Mouse (Mus musculus): ENCODE data around the gene Slc6a17. TPM values are rescaled to one million over a fixed set of nuclear protein-coding genes. Genes with fewer than 3 reads are reported as not detected.
A peak's percentile ranks its signal among the peaks of the same experiment; 100 is the strongest.

Gene Slc6a17
- total RNA-seq, 2 experiments from 2014 or later, result 0.28 to 0.81 TPM

DNA sequence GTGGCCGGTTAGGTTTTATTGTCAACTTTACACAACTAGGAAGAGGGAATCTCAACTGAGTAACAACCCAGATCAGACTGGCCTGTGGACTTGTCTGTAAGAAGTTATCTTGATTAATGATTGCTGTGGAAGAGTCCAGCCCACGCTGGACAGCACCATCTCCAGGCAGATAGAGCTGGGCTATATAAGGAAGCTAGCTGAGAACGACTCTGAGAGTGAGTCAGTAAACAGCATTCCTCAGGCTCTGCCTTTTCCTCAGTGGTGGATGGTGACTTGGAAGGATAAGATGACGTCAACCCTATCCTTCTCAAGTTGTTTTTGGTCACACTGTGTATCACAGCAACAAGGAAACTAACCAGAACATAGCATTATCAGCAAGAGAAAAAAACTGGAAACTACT, 29.2 kb downstream of the Slc6a17 start:
- Histone ChIP-seq H3K4me3 (no peak overlapping the region), H3K27ac (no peak overlapping the region)
- DNase-seq, result no peak
- no peak for TF ChIP-seq CTCF (IDR thresholded peaks at IDR 0.05)
- intact Hi-C loops (cut with DNase I), result no loop called here

DNA sequence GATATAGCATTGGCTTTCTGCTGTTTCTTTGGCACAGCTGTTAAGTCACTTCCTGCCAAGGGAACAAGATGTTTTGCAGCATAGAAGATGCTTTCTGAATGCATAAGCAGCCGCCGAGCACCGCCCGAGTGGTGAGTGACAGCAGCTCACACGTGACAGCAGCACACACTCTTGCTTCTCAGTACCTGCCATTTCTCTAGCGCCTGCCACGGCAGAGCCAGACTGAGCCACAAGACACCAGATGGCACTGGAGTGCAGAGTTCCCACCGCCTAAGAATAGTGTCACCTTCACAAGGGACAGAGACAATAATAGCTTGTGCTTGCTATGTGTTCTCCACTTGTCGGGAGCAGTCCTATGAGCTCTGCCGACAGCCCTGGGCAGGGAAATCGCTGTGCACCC, 34.5 kb downstream of the Slc6a17 start:
- DNase-seq, result peak; percentile 61
- intact Hi-C loops (cut with DNase I), result loop anchor here (5.0 kb wide), 1 partner anchor 94 kb away; no protein-coding TSS in a partner anchor
- no peak overlapping the region for H3K4me3 ChIP-seq
- H3K27ac ChIP-seq, result peak overlapping the region; percentile 67; the same call in 1 of the 2 replicates
- TF ChIP-seq CTCF (IDR thresholded peaks at IDR 0.05), result peak; percentile 56

DNA sequence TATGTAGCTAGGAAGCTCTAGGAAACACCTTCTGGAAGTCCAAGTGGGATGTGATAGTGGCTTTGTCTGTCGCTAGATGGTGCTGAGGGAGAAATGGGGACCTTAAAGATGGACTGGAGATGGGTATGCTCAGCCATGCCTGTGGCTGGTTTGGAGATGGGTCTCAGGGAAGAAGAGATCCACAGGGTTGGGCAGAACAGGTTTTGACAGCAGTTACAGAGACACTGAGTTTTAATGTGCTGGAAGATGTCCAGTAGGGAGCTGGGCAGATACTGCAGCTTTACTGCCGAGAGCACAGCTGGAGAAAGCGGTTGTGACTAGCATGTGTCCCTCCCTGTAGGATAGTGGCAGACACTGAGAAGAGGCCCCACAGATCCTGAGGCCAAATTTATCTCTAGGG, 37.2 kb downstream of the Slc6a17 start:
- intact Hi-C loops (cut with DNase I), result loop anchor here (5.0 kb wide), 1 partner anchor 97 kb away; no protein-coding TSS in a partner anchor
- no peak overlapping the region for H3K27ac ChIP-seq
- H3K4me3 ChIP-seq, result no peak overlapping the region
- DNase-seq, result no peak
- TF ChIP-seq CTCF (IDR thresholded peaks at IDR 0.05), result no peak

DNA sequence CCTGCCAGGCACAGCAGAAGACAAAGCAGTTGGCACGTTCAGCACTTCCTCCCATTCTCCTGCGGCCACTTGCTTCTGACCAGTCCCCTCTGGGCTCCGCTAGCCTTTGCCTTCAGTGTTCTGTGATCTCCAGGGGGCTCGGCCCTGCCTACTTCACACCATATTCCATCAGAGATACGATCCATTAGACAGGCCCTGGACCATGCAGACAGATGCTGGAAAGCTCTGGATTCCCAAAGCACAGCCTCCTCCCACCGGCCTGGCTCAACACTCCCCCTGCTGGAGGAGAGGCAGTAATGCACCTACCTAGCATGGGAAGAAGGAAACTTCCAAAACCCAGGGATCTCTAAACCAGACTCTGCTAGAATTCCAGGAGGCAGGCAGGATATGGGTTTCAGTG, 45.6 kb downstream of the Slc6a17 start:
- Histone ChIP-seq H3K27ac (no peak overlapping the region), H3K4me3 (no peak overlapping the region)
- peak; percentile 52 for DNase-seq
- peak; percentile 100; the same call in 1 of the 2 replicates for TF ChIP-seq CTCF (IDR thresholded peaks at IDR 0.05)
- intact Hi-C loops (cut with DNase I), result no loop called here

DNA sequence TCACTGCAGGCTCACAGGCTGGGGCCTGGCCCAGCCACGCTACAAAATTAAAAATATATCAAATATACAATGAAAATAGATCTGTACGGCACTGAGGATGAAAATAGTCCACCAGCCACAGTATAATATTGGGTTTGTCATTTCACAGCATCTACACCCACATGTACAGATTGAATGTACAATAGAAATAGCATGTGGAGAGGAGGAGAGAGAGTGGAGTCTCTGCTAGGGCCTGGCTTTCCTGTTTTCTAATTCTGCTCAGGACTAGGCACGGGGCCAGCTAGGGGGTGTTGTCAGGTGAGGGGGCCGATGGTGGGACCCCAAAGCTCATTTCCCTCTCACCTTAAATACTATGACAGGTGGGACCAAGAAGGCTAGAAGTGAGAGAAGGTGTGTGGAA, 48.8 kb downstream of the Slc6a17 start:
- H3K4me3 ChIP-seq, result no peak overlapping the region
- intact Hi-C loops (cut with DNase I), result loop anchor here (10.0 kb wide), 1 partner anchor 374 kb away; no protein-coding TSS in a partner anchor
- TF ChIP-seq CTCF (IDR thresholded peaks at IDR 0.05), result no peak
- DNase-seq, result no peak
- no peak overlapping the region for H3K27ac ChIP-seq

DNA sequence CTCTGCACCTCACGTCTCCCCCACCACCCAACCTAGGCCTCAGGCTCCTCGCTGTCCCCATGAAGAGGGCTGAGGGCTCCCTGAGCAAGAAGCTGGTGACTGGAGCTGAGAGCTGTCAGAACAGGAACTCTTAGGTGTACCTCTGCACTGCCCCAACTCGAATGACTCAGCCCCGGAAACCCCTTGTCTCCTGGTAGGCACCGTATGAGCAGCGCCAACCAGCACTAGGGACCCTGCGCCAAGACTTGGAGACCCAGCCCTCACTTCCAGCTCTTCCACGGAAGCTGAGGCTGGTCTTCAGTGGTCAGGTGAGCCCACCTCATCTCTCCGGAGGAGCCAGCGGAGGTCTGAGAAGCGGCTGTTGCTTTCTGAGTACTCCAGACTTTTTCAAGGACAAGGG, 49.7 kb downstream of the Slc6a17 start:
- no peak for TF ChIP-seq CTCF (IDR thresholded peaks at IDR 0.05)
- no peak for DNase-seq
- intact Hi-C loops (cut with DNase I), result loop anchor here (10.0 kb wide), 1 partner anchor 373 kb away; no protein-coding TSS in a partner anchor
- Histone ChIP-seq H3K27ac (no peak overlapping the region), H3K4me3 (no peak overlapping the region)

DNA sequence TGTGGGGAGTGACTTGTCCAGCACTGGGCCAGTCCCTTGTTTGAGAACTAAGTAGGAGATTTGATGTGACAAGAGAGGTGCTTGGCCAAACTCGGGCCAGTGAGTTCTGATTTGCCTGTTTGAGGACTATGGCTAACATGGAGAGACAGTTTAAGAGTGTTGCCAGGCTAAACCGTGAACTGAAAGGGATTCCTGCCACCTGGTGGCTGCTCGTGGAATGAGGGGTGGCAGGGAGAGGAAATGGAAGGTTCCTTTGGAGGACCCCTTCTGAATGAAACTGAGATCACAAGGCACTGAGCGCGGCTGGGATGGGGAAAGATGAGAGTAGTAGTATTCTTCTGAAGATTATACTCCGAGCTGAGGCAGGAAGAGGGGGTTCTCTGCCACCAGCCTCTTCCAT, 51.2 kb downstream of the Slc6a17 start:
- H3K4me3 ChIP-seq, result no peak overlapping the region
- peak; percentile 95 for TF ChIP-seq CTCF (IDR thresholded peaks at IDR 0.05)
- no peak overlapping the region for H3K27ac ChIP-seq
- DNase-seq, result peak; percentile 75
- intact Hi-C loops (cut with DNase I), result loop anchor here (2.0 to 10.0 kb wide), 3 partner anchors 192 to 372 kb away; no protein-coding TSS in a partner anchor

DNA sequence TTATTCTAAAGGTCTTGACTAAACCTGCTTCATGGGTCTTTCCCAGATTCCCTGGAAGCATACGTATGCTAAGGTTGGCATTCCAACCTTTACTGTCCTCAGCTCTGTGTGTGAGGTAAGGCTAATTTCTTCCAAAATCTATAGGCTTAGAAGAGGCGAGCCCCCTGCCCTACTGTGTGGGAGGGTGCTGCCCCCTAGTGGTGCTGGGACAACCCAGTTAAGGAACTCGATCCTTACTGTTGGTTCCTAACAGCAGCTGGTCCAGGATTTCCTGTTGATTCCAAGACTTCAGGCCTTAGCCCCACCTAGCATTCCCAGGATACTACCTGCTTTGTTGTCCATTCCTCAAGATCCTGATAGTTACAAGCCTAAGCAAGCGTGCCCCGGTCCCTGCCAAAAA, 55.7 kb downstream of the Slc6a17 start:
- intact Hi-C loops (cut with DNase I), result loop anchor here (1.0 to 10.0 kb wide), 2 partner anchors 105 to 367 kb away; no protein-coding TSS in a partner anchor
- H3K27ac ChIP-seq, result no peak overlapping the region
- no peak overlapping the region for H3K4me3 ChIP-seq
- peak; percentile 96 for TF ChIP-seq CTCF (IDR thresholded peaks at IDR 0.05)
- peak; percentile 86 for DNase-seq

DNA sequence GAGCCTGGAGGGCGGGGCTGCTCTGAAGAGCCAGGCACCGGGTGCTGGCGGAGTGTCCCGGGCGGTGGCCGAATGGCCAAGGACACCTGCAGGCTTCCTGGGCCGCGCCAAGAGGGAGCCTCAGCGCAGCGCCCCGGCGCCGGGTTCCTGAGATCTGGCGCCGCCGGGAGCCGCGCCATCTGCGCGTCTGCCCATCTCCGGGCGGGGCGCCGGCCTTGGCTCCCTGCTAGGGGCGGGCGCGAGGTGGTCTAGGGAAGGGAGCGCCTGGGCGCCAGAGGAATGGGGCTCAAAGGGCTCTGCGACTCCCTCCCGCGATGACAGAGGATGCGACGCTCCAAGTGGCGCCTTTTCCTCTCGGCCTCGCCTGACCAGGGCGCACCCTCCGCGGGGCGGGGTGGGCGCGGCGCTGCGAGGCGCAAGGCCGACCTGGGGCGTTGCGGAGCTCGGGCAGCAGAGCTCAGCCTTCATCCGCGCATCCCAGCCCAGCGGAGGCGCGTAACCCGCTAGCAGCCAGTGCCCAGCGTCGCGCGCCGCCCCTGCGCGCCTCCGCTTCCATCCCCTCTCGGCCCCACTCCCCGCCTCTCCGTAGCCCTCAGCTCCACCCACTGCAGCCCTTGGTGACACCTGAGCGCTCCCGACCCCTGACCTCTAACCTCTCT, 57.9 kb downstream of the Slc6a17 start:
- no peak for TF ChIP-seq CTCF (IDR thresholded peaks at IDR 0.05)
- Histone ChIP-seq H3K4me3 (peak overlapping the region; percentile 69), H3K27ac (peak overlapping the region; percentile 90)
- intact Hi-C loops (cut with DNase I), result loop anchor here (2.0 to 10.0 kb wide), 2 partner anchors 59 to 365 kb away; no protein-coding TSS in a partner anchor
- peak; percentile 78 for DNase-seq

DNA sequence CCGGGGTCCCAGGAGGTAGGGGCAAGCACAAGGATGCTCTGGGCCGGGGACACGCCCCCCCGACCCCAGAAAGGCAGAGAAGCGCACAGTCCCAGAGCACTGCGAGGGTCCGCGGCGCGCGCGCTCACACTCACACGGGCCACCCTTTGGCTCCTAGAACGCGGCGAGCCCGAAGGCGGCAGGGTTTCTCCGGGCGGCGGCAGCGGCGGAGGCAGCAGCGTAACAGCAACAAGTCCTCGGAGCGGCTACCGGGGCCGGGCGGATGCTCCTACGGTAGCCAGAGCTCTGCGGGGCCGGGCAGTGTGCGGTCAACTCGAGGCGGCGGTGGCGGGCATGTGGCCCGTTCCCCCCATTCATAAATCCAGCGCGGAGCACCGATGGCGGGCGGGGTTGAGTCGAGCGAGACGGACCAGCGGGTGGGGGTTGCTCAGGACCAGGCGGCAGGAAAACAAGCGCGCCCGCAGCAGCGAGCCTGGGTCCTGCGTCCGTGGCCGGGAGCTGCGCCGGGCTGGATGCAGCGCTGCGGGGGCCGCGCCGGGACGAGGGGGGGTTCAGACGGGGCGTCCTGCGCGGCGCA, 58.5 kb downstream of the Slc6a17 start, which contains the start of gene Kcnc4:
Gene Kcnc4, minus strand, starts transcription at position 357 of the 577 bp plus-strand sequence.
- no peak for TF ChIP-seq CTCF (IDR thresholded peaks at IDR 0.05)
- Histone ChIP-seq H3K27ac (peak within 1 kb of the TSS; percentile 90), H3K4me3 (peak within 1 kb of the TSS; percentile 69)
- DNase-seq, result peak; percentile 63
- intact Hi-C loops (cut with DNase I), result no loop called here

DNA sequence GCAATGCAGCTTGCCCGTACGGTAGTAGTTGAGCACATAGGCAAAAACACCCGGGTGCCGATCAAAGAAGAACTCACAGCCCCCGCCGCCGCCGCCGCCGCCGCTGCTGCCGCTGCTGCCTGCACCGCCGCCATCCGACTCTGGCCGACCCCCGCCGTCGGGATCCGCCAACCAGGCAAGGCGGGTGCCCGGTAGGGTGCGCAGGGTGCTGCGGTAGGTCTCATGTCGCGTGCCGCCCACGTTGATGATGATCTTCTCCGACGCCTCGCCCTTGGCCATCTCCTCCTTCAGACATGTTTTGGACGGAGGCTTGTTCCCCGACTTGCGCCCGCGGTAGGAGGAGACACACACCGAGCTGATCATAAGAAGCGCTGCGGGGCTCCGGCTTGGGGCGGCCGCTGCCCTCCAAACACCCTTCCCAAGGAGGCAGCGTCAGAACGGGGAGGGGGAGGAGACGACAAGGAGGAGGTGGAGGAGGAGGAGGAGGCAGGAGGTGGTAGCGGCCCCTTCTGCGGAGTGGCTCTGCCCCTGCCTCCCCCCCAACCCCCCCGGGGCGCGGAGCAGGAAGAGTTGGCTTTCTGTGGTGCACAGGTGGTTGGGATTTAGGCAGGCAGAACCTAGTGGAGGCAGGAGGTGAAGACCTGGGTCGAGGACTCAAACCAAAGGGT, 59.2 kb downstream of the Slc6a17 start:
- peak; percentile 67 for DNase-seq
- intact Hi-C loops (cut with DNase I), result no loop called here
- Histone ChIP-seq H3K27ac (peak overlapping the region; percentile 90), H3K4me3 (peak overlapping the region; percentile 69)
- TF ChIP-seq CTCF (IDR thresholded peaks at IDR 0.05), result peak; percentile 6; the same call in 1 of the 2 replicates

DNA sequence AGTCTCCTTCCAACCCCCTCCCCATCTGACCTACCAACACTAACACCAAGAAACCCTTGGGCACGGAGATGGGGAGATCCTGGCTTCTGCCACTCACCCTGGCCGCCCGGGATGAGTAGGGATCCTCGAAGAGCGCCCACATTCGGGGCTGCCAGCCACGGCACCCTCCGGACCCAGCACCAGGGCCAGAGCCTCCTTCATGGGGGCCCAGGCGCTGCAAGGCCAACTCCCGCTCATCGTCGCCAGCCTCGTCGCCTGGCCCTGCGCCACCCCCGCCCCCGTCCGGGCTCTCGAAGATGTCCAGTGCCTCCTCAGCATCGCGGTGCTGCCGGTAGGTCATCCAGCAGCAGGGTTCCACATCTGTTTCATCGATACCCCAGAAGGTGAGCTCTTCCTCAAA, 59.7 kb downstream of the Slc6a17 start:
- intact Hi-C loops (cut with DNase I), result no loop called here
- Histone ChIP-seq H3K4me3 (peak overlapping the region; percentile 69), H3K27ac (peak overlapping the region; percentile 90)
- DNase-seq, result peak; percentile 61
- TF ChIP-seq CTCF (IDR thresholded peaks at IDR 0.05), result no peak

DNA sequence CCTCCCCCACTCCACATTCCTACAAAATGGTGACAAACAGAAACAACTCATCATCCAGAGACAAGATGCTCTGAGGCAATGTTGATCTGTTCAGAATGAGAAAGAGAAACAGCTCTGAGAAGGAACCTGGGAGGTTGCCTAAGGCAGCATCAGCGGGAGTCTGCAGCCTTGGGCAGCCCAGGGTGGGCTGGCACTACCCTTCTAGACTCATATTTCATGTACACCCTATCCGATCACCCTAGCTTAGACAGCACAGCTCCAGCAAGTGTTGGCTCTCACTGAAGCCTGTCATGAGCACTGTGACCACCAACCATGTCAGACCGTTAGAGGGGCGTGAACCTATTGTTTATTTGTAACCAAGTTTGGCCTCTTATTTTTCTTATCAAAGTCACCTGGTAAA, 63.5 kb downstream of the Slc6a17 start:
- intact Hi-C loops (cut with DNase I), result no loop called here
- peak; percentile 51 for DNase-seq
- peak overlapping the region; percentile 90 for H3K27ac ChIP-seq
- H3K4me3 ChIP-seq, result no peak overlapping the region; the same call in 1 of the 2 replicates
- no peak for TF ChIP-seq CTCF (IDR thresholded peaks at IDR 0.05)

All from gastrocnemius, adult 2 months (tissue).